In the genomic region with DNA sequence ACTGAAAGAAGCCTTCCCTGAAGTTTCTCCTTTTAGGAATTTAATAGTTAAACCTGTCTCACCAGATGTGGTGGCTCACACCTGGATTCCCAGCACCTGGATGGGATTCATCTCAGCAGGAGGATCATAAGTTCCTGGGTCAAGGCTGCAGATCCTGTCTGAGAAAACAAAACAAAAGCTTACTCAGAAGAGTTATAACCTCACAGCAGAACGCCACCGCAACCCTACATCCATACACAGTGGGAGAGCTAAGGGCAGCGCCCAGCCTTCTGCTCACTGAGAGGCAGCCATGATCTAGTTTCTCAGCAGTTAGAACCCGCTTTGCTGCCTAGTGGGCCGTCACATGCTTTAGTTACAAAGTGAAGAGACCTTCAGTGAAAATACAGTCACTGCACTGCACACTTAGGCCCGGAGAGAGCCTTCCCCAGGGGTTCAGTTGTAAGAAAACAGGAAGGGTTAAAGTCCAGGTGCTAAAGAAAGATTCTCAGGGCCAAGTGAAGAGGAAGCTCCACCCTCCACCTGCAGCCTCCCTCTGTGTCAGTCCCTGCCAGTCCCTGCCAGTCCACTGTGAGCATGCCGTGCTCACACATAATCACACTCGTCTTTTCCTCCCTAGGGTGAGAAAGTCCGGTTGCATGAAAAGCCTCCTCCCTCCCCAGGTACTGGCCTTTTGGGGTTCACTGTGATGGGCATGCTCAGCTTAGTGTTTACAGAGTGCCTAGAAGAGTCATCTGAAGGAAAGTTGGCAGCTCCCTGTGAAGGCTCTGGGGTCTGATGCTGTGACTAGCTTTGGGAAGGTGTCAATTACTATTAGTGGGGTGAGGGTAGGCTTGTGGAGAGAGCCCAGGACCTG, we compare ENCODE assay signal across 15 mouse cellular contexts. TPM values are rescaled to one million over a fixed set of nuclear protein-coding genes. Genes with fewer than 3 reads are reported as not detected.
DNase-seq lines count a peak whose midpoint lies in the region.
"Had no signal": no experiment of that assay in that cellular context is flagged by ENCODE, and none has a peak within 500 bp of the region (broad histone marks: within the 10 kb centered on the region; RNA-seq: fewer than 3 reads in every experiment).

No protein-coding gene starts in this region.

- no peaks in the 10 kb centered on the region for H3K27me3 ChIP-seq in limb, embryonic 10.5 days (ENCODE audit: low read depth, poor library complexity, severe bottlenecking)
- H3K27me3 ChIP-seq: heart, embryonic 13.5 days had no signal

- peak; percentile 9 to 46 for DNase-seq in spleen, postnatal 10 days (ENCODE audit: low spot score in 2 of 2)
- DNase-seq in spleen, postnatal 14 days (ENCODE audit: low spot score in 2 of 2): no peak
- peak; percentile 59 for DNase-seq in kidney, adult 18-20 months
- no peak for DNase-seq in limb, embryonic 10.5 days (ENCODE audit: low spot score)
- peak; percentile 44 for DNase-seq in thymus, postnatal 4 days
- DNase-seq in cerebellum, adult 11 months: no peak
- DNase-seq in left cerebral cortex, postnatal 25 days (ENCODE audit: low spot score in 2 of 2): no peak
- DNase-seq in left cerebral cortex, postnatal 14 days (ENCODE audit: low spot score in 2 of 2): no peak
- DNase-seq: right cerebral cortex, postnatal 14 days had no signal

- peak overlapping the region; percentile 73 for H3K27ac ChIP-seq in limb, embryonic 10.5 days
- H3K27ac ChIP-seq: forebrain, embryonic 10.5 days; heart, embryonic 13.5 days; macrophage had no signal

- peaks cover 86% of the 10 kb centered on the region for H3K36me3 ChIP-seq in limb, embryonic 10.5 days

- WGBS in limb, embryonic 10.5 days: 77% methylated on average over 9 of the region's 9 CpGs

- H3K4me1 ChIP-seq in limb, embryonic 10.5 days: peaks cover 15% of the 10 kb centered on the region
- H3K4me1 ChIP-seq: forebrain, embryonic 10.5 days had no signal

- no peaks in the 10 kb centered on the region for H3K9me3 ChIP-seq in limb, embryonic 10.5 days (replicated peaks)
- H3K9me3 ChIP-seq: forebrain, embryonic 10.5 days; heart, embryonic 13.5 days had no signal

- no peak overlapping the region for H3K4me3 ChIP-seq in limb, embryonic 10.5 days
- H3K4me3 ChIP-seq: forebrain, embryonic 10.5 days; heart, embryonic 13.5 days had no signal

- intact Hi-C loops in left cerebral cortex, postnatal 25 days (cut with DNase I): no loop called here
- intact Hi-C loops in left cerebral cortex, postnatal 14 days (cut with DNase I): no loop called here

RNA-seq across cellular contexts. Expression of a gene that starts 19.2 kb away (rescaled TPM):
- 59.0 and 64.4 TPM in 2 replicates for polyA plus RNA-seq in limb, embryonic 10.5 days (2016; fragmentation: Nextera tagmentation; extraction: Ambion mirVana)
- total RNA-seq in left cerebral cortex, postnatal 25 days (2021): 10 to 100 TPM; 18.2 to 23.3 TPM
- 10 to 100 TPM; 22.2 to 22.5 TPM for total RNA-seq in left cerebral cortex, postnatal 14 days (2021)

RNA-seq across cellular contexts. Expression of a gene that starts 19.4 kb away (rescaled TPM):
- polyA plus RNA-seq in limb, embryonic 10.5 days (2016; fragmentation: Nextera tagmentation; extraction: Ambion mirVana): 18.2 and 18.7 TPM in 2 replicates
- 1 to 10 TPM; 7.7 to 8.3 TPM for total RNA-seq in left cerebral cortex, postnatal 25 days (2021)
- 1 to 10 TPM; 7.8 to 9.1 TPM for total RNA-seq in left cerebral cortex, postnatal 14 days (2021)

RNA-seq across cellular contexts. Expression of a gene that starts 32.6 kb away (rescaled TPM):
- polyA plus RNA-seq in limb, embryonic 10.5 days (2016; fragmentation: Nextera tagmentation; extraction: Ambion mirVana): 0.11 and 0.19 TPM in 2 replicates
- total RNA-seq in left cerebral cortex, postnatal 25 days (2021): not detected
- total RNA-seq in left cerebral cortex, postnatal 14 days (2021): not detected
- total RNA-seq: gastrocnemius, adult 18-20 months; liver, adult 2 months had no signal
- polyA plus RNA-seq: CD4-positive, CD25-positive, alpha-beta regulatory T cell, adult 4 months; macrophage had no signal

Comparison
In these comparisons a context has a peak if more than half of its experiments do, and no peak if none do; other contexts are left out.
1. DNase-seq: peak in spleen, postnatal 10 days (2 of 2), kidney, adult 18-20 months (single experiment) and thymus, postnatal 4 days (single experiment); none in spleen, postnatal 14 days (0 of 2), limb, embryonic 10.5 days (single experiment), cerebellum, adult 11 months (single experiment), left cerebral cortex, postnatal 25 days (0 of 2) and left cerebral cortex, postnatal 14 days (0 of 2).